Mouse (Mus musculus) small intestine, adult 2 months (tissue): ENCODE results near the gene Gm28051.

ENCODE experiments used
- CTCF ChIP-seq: fragments of 200-500 bp; IDR thresholded peaks from 2 replicates; pipeline ENCODE4 v1.5.1; 2012; ENCODE audit warnings: low read depth, mild to moderate bottlenecking, control low read depth, inconsistent platforms, low read length, moderate library complexity, mixed read lengths; ENCODE audit not compliant: insufficient replicate concordance, insufficient read length; ENCODE audit errors: extremely low read depth
- POLR2A ChIP-seq: fragments of 200-500 bp; IDR thresholded peaks from 2 replicates; pipeline ENCODE4 v1.6.1; 2012; ENCODE audit warnings: low read depth, mild to moderate bottlenecking, control low read depth, inconsistent platforms, low read length, moderate library complexity

DNA sequence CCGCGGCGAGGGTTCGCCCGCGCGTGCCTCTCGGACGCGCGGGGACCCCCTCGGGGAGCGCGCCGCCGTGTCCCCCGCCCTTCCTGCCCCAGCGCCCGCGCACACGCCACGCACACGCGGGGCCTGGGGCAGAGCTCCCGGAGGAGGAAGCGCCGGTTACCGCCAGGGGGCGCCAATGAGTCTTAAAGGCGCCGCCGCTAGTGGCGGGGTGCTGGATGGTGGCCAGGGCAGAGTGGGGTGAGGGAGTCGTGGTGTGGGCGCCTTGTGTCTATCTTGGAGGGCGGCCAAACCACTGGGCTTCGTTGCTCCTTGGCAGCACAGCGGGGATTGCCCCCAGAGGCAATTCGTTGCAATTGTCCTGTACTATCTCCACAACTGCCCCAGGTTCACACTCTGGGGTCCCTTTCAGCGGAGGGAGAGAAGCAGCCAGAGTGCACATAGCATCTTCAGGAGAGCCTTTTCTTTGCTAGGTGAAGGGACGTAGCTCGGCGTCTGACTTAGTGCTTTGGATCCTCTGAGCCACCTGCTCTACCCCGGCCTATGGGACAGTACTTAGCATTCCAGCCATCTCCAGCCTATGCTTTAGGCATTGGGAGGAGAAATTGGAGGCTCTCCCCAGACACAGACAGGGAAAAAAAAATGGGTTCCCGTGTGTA is 52.2 kb downstream of the Gm28051 start:
- TF ChIP-seq POLR2A, result no peak
- peak; percentile 91 for TF ChIP-seq CTCF
